Mouse (Mus musculus): Measurements from ENCODE around the gene Ugt1a6a.

Gene Ugt1a6a

DNA sequence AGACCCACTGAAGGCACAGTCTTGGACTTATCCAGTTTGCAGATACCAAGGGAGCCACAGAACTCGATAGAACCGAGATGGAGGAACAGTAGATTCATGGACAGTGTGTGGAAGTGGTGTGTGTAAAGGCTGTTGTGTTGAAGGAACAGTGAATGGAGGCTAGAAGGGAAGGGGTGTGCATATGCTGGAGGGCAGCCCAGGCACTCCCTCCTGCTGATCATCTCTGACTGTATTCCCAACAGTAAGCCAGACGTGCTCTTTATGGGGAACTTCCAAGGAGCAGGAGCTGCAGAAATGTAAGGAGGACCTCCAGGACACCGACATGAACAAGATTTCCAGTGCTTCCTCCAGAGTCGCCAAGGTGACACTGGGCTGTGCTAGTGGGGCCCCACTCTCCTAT lies 115.4 kb downstream of the Ugt1a6a start:
- CTCF ChIA-PET = no interaction called here

DNA sequence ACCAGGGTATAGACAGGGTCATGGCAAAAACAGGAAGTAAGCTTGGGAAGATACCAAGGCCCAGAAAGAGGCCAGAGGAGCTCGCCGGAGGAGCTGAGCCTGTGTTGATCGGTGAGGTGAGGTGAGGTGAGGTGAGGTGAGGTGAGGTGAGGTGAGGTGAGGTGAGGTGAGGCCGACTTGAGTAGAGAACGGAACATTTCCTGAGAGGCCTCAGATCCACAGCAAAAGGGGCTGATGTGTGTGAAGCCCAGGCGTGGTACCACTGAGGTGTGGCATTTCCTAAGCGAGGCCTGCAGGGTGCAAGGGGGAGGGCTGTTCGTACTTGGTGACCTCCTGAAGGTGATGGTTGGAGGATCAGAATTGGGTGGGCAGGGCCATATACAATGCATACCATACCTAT lies 118.5 kb downstream of the Ugt1a6a start:
- CTCF ChIA-PET = interaction anchor here (0.6 kb wide), 1 partner anchor 9 kb away, joined by 3 read pairs; no protein-coding TSS in a partner anchor

DNA sequence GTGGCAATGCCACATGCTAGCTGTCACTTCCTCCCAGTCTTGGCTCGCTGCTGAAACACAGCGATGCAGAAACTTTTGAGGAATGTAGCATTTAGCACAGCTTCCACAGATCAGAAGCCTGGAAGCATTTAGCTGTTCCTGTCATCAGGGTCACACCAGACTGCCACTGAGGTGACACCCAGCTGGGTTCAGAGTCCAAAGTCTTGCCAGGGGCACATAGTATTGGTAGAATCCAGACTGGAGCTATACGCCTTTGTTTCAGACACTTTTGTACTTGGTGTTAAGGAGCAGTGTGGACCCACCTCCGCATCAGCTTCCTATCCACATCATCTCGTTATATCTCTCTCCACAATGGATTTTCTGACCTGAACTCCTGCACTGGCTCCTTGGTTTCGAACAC lies 118.9 kb downstream of the Ugt1a6a start:
- CTCF ChIA-PET = interaction anchor here (0.6 kb wide), 1 partner anchor 9 kb away, joined by 3 read pairs; no protein-coding TSS in a partner anchor

DNA sequence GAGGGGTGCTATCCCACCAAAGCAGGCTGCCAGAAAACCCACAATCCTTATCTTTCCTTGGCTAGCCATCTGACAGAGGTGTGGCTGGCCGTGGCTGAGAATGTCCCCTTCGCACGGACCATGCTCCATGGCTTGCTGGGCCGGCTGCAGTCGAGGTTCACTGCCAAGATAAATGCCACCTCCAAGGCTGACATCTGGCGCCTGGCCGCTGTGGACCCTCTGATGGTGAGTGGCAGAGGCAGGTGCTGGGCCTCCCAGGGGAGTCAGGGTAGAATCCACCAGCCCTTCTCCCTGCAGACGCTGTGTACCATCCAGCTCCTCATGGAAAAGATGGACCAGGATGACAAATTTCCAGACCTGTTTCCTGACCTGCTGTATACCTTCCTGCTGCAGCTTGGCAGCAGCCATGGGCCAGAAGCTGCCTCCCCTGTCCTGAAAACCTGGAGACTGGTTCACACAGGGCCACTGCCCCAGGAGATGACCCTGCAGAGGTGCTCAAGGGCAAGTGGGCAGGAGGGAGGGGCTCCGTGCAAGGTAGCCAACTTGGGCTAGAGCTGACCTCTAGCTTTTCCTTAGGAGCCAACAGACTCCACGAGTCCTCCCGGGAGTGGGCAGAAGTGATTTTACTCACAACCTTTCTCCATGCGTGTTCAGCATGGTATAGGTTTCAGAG lies 120.3 kb downstream of the Ugt1a6a start:
- CTCF ChIA-PET = no interaction called here

DNA sequence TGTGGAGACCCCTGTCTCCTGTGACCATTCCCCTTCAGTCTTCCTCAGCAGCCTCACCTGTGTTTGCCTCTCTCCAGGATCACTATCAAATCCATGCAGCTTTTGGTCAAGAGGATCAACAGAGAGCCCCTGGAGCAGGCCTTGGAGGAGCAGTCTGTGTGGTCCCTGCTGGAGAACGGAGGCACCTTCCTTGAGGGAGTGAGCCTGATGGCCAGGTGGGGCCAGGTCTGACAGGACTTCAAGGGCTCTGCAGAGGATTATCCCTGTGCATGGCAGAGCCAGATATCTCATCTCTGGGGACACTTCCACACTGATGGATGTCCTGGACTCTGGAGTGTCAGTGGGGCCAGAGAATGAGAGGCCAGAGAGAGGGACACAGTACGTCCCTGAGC lies 120.9 kb downstream of the Ugt1a6a start:
- CTCF ChIA-PET = no interaction called here

DNA sequence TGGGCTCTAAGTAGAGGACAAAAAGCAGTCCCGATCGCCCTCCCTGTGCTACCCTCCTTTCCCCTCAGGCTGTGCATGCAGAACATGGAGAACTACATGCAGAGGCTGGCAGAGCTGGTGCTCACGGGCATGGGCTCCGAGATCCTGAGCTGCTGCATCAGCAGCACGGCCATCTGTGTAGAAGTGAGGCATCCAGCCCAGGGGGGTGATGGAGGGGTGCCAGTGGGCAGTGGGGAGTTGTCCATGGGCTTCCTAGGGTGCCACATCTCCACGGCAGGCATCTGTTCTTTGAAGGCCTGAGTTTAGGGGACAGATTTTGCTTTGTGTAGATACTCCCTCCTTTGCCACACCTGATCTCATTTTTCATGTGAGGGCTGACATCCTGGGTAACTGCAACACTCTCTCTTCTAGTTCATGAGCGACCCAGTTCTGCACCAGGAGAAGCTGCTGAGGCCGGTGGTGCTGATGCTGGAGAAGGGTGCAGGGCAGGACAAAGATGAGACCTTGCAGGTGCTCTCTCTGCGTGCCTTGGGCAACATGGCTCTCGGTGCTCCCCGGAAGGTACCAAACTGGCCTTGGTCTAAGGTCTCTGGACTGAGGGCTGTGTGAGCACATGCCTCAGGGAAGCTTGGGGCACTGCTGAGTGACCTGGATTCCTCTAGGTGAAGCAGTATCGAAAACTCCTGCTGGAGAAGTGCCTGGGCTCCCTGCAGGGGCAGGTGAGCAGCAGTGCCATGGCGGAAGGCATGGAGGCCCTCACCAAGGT lies 121.6 kb downstream of the Ugt1a6a start:
- CTCF ChIA-PET = no interaction called here

DNA sequence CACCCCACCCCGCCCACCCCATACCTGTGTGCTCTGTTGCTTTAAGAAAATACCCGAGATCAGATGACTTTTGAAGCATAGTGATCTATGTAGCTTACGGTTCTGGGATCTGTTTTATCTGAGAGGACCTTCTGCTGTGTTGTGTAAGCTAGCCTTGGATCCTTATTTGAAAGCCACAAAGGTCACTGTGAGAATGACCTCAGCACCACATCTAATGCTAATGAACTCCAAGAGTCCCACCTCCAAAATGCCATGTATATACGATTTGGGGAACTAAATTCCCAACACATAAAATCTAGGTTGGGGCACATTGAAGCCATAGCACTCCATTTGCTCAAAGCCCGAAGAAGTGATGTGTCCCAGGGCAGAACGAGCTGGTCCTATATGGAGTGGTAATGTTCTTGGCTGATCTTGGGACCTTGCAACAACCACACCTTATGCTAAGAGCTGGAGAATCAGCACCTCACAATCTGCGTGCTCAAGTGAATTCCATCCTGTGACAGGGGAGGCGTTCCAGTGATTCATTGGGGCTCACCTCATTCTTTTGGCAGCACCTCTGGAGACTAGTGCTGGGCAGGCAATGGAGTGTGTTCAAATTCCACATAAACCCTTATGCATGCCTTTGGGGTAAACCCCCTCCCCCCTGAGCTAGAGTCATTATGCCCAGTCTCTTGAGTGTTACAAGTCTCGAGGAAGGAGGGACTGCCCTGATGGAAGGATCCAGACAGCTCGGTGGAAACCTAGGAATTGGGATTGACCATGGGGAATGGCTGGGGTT lies 122.5 kb downstream of the Ugt1a6a start:
- CTCF ChIA-PET = no interaction called here

DNA sequence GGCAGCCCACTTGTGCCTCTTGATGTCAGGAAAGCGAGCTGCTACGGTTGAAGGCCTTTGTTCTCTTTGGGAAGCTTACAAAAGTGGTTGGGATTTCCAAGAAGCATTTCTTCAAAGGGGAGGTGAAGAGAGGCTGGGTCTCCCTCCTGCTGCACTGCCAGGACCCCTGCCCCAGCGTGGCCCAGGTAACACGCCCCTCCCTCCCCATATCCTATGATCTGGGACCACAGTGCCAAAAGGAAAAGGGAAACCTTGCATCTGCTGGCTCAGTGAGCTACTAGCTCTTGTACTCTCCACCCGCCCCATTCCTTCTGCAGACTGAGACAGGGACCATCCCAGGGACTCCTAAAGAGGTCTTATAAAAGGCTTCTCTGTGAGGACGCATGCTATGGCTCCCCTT lies 123.1 kb downstream of the Ugt1a6a start:
- CTCF ChIA-PET = no interaction called here

DNA sequence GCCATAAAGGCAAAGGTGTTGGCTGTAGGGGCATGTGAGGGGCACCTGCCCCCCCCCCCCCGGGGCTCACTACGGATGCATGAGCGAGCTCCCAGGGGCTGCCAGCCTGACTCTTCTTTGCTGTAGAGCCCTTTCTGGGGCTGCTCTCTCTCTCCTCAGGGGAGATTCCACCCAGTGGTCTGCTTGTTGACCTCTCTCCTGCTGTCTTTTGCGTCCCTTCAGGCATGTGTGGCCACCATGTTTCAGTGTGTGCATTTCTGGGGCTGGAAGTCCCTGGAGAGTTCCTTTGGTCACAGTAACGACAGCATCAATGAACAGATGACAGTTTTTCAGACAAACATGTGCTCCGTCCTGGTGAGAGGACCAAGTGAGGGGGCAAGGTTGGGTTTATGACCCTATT lies 123.8 kb downstream of the Ugt1a6a start:
- CTCF ChIA-PET = no interaction called here

DNA sequence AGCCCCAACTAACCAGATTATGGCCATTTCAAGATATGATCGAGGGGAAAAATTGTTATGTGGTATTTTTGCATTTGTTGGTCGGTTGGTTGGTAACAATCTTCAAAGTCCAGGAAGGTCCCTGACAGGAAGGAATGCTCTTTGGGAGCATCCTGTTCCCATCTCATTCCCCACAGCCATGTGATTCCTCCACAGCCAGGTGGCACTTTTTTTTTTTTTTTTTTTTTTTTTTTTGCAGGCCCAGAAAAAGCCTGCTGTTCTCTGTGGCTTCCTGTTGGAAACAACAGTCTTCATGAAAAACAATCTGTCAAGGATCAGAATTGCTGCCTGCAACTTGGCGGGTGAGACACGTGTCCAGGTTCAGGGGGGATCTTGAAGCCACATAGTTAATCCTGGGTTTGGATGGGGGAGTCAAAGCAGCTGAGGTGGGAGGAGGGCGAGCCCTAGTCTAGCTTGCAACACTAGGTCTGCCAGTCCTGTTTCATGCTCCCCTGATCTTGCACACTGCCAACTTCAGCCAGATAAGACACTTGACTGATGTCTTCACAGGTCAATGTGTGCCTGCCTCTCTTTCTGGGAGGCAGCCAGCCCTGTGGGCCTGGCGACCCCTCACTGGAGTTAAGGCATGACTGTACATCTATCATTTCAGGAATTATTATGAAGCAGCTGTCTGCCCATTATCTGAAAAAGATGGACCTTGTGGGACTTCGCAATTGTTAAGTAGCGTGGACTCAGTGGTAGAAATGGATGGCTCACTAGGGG lies 124.5 kb downstream of the Ugt1a6a start:
- CTCF ChIA-PET = no interaction called here

DNA sequence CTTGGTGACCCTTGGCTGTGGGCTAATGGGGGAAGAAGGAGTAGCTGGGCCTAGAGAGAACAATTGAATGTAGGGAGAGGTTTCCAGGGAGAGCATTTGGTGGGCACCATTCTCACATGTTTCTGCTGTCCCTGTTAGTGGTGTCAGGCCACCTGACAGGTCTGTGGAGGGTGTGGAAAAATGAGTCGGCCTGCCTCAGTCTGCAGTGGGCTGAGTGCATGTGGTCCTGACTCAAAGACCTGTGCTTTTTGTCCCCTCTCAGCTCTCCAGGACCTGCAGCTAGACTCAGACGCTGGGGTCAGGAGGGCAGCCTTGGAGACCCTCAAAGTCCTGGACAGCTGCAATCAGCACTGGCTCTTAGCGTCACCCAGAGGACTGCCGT lies 125.0 kb downstream of the Ugt1a6a start:
- CTCF ChIA-PET = no interaction called here

DNA sequence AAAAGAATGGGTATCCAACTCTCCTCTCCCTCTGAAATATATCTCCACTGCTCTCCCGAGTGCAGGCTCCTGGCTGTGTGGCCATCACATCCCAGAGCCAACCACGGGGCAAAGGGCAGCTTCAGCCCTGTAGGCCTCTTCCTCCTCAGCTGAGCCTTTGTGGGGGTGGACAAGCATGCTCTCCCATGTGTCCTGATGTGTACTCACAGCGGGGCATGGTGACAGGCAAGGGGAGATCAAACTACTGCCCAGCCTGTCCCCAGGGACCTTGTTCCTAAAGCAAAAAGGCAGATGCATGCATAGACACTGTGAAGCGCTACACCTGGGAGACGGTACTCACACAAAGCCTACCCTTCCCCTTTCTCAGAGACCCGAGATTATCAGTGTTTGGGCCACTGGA lies 125.5 kb downstream of the Ugt1a6a start:
- CTCF ChIA-PET = no interaction called here

DNA sequence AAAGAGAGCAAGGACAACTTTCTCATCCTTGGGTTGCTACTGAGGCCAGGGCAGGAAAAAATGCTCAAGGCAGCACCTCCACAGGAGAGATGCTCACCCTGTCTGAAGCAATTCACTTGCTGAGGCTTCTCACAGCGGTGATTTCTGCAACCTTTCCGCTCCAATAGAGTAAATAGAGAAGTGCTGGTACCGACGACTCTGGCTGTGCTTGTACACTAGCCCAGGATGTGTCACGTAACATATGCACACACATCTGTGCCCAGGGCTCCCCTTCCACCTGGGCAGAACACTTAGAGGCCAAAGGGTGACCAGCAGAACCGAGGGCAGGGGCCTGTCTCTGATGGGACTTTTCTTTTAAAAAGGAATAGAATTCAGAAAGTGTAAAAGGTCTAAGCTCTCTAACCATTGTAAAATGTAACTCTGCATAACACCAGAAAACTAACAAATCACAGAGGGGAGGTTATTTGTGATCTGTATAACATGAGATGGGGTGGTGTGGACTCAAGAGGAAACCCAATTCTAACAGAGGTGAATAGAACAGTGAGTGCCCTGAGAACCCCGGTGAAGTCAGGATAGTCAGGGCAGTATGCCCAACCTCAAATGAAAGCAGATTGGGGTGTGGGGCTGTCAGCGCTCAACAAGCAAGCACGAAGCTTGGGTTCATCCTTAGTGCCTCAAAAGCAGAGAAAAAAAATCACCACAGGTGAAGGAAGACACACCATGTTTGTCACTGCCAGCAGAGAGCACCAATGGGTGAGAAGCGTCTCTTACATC lies 126.2 kb downstream of the Ugt1a6a start:
- CTCF ChIA-PET = no interaction called here

DNA sequence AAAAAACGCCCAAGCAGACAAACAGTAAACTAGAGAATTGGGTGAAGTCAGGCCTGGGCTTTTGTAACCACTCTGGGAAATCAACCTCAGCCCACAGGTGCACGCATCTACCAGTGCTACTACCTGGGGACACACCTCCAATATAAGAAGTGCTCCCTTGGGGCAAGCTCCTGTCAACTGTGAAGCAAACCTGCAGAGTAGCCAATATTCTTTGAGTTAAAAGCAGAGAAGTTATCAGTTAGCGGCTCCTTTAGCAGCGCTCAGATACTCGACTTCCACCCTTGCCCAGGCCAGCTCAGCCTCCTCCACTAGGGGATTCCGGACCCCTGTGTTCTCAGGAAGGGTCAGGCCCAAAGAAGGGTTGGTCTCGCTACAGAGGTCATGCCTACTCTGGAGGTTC lies 127.1 kb downstream of the Ugt1a6a start:
- CTCF ChIA-PET = interaction anchor here (1.2 kb wide), 1 partner anchor 9 kb away, joined by 3 read pairs; no protein-coding TSS in a partner anchor

DNA sequence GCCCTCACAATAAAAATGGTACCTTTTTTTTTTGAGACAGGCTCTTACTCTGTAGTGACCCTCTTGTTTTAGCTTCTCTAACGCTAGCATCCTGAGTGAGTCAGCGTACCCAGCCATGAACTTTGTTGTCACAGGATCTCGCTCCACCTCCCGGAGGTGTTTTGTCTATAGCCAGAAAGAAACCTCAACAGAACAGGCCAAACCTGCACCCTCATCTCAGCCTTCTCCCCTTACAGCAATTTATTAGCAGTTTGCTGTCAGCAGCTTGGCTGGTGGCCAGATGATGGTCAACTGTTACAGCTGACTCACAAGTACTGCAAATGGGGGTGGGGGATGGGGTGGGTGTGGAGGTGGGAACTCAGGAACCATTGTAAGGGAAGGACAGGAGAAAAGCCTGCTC lies 127.6 kb downstream of the Ugt1a6a start:
- CTCF ChIA-PET = interaction anchor here (1.2 kb wide), 1 partner anchor 9 kb away, joined by 3 read pairs; no protein-coding TSS in a partner anchor

DNA sequence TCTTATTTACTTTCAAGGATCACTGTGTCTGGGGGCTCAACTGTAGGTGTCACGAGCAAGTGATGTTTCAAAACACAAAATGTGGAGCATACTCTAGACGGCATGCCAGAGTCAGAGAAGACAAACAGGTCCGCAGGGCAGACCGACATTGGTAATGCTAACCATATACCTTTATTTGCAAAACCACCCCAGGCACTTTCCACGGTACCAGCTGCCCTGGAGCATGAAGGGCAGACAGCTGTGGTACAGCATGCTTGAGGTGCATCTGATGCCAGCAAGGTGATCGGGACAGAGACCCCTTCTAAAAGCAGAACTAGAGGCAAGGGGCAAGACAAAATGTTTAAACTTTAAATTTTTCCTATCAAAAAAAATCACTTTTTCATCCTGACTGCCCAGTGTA lies 128.4 kb downstream of the Ugt1a6a start:
- CTCF ChIA-PET = interaction anchor here (1.2 kb wide), 1 partner anchor 10 kb away, joined by 3 read pairs; no protein-coding TSS in a partner anchor

DNA sequence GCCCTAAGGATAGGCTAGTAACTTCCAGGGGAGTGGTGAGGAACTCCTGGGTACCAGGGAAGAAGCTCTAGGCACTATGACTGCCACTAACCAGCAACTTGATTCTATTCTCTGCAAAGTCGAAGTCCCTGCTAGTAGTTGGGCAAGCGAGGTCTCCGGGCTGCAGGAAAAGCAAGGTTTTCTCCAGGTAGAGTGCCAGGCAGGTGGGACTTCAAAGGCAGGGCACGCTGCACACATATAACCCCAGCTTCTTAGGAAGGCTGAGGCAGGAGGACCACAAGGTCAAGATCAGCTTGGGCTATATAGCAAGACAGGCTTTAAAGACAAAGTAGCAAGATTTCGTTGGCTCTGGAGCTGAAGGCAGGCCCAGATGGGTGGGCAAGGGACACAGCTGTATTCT lies 129.2 kb downstream of the Ugt1a6a start:
- CTCF ChIA-PET = no interaction called here

DNA sequence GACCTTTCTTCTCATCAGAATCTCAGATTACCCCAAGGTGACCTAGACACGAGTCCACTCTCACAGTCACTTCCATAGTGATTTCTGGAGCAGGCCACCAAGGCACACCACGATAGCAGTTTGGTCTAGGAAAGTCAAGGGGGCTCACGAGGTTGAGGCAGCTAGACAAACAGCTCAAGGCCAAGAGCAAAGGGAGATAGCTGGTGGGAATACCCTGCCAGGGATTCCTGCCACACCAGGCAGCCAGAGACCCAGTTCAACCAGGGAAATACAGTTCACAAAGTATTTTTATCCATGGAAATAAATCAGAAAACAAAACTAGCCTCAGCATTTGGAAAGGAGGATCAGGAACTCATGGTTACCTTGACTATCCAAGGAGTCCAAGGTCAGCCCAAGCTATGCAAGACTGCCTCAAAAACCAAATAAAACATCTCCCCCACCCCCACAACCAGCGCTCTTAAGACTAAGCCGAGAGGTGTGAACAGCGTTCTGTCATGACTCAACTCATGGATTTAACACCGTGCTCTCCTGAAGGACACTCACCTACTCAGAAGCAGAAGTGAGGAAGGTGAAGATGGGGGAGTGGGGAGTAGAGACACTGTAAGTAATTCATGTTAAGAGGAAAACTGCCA lies 129.7 kb downstream of the Ugt1a6a start:
- CTCF ChIA-PET = interaction anchor here (0.6 kb wide), 1 partner anchor 1007 kb away, joined by 4 read pairs; no protein-coding TSS in a partner anchor

DNA sequence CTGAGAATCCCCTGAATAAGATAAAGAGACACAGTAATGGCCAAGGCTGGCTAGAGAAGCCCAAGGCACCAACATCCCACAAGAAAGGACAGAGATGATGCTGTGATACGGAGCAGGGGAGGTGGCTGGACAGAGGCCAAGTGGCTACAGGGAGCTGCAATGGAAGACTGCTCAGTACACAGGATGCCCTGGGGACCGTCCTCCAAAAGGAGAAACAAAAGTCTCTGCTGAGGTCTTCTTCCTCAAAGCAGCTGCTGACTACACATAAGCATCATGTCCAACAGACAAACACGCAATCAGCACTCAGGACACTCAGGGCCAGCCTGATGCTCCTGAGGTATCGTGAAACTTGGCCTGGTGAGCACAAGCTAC lies 130.2 kb downstream of the Ugt1a6a start:
- CTCF ChIA-PET = interaction anchor here (0.6 to 2.1 kb wide), 2 partner anchors 10 to 1007 kb away, joined by 4 to 12 read pairs; no protein-coding TSS in a partner anchor

DNA sequence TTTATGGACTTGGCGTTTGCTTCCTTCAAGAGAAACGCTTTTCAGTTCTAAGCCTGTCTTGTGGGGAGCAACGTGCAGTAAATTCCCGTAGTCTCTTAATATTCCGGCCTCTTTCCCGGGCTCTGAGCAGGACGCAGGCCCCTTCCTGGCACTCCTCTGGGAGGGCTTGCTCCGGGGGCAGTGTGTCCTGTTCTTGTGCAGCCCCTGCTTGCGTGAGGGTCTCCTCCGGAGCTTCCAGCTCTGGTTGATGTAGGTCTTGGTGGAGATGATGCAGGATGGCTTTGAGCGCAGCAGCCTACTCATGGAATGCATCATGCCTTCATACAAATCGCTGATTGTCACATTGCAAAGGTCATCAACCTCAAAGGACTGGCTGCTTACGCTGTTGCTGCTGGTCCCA lies 131.5 kb downstream of the Ugt1a6a start:
- CTCF ChIA-PET = interaction anchor here (2.1 kb wide), 1 partner anchor 9 kb away, joined by 12 read pairs; no protein-coding TSS in a partner anchor

All from spleen, embryonic (tissue).